Mouse (Mus musculus) megakaryocyte-erythroid progenitor cell, adult 5-6 weeks (primary cell): Measurements from ENCODE around the gene Evx2. TPM values are rescaled to one million over a fixed set of nuclear protein-coding genes. Genes with fewer than 3 reads are reported as not detected.

ENCODE experiments used
- ATAC-seq: replicated peaks from 2 replicates; pipeline ENCODE4 v1.8.0; 2016; ENCODE audit warnings: mild to moderate bottlenecking, inconsistent platforms; ENCODE audit not compliant: severe bottlenecking, poor library complexity, low FRiP score, low TSS enrichment
- total RNA-seq, 2 experiments: library from RNA; stranded (forward) in 1 of 2; stranded (reverse) in 1 of 2; fragments of 200-1000, 215-1000 nt in 1 of 2; fragments of >200 nt in 1 of 2; fragmentation: Nextera tagmentation in 1 of 2; gene quantifications; 2 replicates each; pipeline ENCODE4 v1.2.3; 2014 to 2017

The Evx2 gene
- total RNA-seq, 2 experiments from 2014 or later = not detected

DNA sequence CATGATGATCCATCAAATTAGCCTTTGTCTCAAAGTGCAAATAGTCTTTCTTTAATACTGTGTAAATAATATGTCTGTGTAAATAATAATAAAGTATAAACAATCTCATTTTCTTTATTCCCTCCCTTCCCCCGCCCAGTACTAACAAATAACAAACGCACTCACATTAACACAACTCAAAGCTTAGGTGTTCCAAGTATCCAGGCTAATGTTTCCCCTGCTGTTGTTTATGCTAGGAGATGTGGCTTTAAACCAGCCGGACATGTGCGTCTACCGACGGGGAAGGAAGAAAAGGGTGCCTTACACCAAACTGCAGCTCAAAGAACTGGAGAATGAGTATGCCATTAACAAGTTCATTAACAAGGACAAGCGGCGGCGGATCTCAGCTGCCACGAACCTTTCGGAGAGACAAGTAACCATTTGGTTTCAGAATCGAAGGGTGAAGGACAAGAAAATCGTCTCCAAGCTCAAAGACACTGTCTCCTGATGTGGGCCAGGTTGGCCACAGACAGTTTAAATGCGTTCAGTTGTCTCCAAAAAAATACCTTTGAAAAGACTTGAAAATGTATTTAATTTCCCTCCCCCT lies 10.4 kb upstream of the Evx2 start:
- no peak for ATAC-seq

DNA sequence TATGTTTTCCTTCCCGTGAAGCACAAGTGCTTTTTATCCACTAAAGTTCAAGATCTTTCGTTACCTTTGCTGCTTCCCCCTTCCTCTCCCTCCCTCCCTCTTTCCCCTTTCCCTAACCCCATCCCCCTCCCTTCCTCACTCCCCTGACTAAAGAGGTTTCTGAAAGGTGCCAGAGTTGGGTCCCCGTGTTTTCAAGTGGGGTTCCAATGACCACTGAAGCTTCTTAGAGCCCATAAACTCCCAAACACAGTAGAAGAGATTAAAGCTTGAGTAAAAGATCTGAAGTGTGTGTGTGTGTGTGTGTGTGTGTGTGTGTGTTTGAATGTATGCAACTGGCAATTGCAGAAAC lies 9.8 kb upstream of the Evx2 start:
- no peak for ATAC-seq

DNA sequence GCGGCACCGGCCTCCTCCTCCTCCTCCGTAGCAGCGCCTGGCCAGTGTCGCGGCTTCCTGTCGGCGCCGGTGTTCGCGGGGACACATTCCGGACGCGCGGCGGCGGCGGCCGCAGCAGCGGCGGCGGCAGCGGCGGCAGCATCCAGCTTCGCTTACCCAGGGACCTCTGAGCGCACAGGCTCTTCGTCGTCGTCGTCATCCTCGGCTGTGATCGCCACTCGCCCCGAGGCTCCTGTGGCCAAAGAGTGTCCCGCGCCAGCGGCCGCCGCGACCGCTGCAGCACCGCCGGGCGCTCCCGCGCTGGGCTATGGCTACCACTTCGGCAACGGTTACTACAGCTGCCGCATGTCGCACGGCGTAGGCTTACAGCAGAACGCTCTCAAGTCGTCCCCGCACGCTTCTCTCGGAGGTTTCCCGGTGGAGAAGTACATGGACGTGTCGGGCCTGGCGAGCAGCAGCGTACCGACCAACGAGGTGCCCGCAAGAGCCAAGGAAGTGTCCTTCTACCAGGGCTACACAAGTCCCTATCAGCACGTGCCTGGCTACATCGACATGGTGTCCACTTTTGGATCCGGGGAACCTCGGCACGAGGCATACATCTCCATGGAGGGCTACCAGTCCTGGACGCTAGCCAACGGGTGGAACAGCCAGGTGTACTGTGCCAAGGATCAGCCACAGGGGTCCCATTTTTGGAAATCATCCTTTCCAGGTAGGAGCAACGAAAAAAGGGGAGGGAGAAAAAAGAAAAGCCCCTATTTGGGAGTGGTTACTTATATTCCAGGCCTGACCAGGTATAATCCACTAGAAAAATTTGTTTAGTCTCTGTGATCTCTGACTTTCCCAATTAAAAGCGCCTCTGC lies 9.2 kb upstream of the Evx2 start:
- no peak for ATAC-seq

DNA sequence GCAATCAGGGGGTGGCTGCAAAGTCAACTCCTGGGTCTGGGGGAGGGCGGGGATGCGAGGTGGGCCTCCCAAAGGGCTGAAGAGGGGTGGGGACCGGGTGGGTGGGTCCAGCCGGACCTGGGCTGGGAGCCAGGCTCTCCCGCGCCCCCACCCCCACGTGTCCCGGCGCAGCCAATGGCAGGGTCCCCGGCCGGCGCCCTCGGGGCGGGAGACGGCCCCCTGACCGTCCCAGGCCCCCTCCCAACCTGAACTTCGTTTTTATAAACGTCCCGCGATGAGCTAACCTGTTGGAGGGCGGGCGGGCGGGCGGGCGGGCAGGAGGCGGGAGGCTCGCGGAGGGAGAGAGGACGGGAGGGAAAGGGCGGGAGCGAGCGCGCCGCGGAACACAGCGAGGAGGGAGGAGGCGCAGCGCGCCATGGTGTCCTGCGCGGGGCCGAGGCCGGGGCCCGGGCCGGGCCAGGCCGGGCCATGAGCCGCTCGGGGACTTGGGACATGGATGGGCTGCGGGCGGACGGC lies 8.5 kb upstream of the Evx2 start, which contains the start of gene Hoxd13:
TSS of gene Hoxd13 (plus strand) at position 469 of the 516 bp plus-strand sequence.
- no peak for ATAC-seq

DNA sequence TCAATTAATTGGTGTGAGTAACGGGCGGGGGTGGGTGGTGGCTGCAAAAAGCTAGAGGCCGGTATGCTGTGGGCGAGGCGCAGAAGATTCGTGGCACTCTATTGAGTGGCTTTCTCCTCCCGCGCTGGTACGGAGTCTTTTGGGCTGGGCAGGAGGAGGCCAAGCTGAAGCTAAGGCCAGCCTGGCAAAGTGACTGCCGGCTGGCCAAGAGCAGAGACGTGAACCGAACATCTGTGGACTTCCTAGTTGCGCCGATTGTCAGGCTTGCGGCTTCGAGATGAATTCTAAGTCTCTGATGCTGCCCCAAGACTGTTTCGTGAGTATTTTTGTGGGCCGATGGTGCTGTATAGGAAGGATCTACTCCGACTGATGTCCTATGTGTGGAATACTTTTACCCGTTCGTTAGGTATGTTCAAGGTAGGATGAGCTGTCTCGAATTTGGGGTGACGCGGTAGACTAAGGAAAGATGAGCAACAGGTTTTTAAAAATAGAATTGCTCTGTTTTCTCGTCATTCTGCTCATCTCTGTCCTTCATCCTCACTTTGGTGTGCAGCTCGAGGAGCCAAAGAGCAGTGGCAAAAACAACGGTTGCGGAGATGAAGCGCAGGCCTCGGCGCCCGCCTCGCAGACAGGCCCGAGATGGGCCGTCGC lies 8.0 kb upstream of the Evx2 start:
- ATAC-seq = no peak

DNA sequence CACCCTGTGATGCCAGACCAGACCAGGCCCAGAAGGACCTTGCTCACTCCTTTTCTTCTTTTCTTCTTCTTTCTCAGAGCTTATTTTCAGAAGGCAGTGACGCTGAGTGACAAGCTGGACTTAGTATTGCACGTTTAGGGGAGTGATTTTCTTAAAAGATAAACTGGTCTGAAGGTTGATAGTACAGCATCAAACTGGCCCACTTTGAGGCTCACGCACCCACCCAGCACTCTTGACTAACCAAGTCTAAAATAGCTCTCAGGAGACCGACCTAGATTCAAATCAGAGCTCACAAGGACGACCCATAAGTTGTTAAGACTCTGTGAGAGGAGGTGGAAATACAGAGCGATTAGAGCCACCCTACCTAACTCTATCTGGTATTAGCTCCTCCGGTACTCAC lies 7.1 kb upstream of the Evx2 start:
- no peak for ATAC-seq

DNA sequence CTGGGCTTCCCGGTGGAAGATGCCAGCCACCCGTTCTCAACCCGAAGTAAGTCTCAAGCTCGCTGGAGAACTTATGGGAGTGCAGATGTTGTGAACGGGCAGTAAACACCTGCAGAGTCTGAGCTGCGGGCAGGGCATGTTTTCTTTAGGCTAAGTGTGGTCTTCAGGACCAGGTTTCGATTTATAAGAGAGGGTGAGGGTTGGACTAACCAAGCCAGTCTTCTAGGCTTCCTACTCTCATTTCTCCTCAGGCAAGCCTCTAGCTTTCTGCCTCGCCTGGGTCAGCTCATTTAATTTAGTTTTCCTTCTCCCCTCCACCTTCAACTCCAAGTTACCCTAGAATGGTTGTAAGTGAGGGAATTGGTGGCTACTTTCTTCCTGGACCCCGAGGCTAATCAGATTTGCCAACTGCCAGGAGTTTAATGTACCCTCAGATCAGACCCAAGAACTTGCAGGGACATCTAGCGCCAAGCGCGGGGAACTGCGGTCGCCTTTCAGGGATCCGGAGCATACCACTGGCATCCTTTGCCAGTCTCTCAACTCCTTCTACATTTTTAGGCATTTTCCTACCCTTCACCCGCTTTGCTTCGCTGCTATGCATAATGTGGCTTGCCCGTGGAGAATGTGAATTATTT lies 4.1 kb upstream of the Evx2 start:
- ATAC-seq = peak; percentile 68; the same call in 1 of the 2 replicates

DNA sequence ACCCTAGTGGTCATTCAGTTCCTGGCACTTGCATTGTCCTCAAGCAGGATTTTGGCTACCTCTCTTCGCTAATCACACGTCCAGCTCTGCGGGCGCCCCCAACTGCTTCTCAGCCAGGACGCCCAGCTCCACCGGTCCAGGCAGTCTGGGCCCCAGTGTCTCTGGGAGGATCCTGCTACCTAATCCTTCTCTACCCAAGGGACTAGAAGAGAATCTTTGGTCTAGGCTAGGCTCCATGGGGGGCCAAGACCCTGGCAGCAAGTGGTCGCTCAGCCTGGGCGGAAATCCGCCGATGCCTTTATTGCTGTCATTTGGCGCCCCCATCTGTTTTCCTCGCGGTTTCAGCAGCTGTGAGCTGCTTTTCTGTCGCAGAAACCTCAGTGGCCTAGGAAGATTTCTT lies 2.3 kb upstream of the Evx2 start:
- ATAC-seq = 0 out of 2 replicates have a peak, but pooled peaks have one; percentile 40

DNA sequence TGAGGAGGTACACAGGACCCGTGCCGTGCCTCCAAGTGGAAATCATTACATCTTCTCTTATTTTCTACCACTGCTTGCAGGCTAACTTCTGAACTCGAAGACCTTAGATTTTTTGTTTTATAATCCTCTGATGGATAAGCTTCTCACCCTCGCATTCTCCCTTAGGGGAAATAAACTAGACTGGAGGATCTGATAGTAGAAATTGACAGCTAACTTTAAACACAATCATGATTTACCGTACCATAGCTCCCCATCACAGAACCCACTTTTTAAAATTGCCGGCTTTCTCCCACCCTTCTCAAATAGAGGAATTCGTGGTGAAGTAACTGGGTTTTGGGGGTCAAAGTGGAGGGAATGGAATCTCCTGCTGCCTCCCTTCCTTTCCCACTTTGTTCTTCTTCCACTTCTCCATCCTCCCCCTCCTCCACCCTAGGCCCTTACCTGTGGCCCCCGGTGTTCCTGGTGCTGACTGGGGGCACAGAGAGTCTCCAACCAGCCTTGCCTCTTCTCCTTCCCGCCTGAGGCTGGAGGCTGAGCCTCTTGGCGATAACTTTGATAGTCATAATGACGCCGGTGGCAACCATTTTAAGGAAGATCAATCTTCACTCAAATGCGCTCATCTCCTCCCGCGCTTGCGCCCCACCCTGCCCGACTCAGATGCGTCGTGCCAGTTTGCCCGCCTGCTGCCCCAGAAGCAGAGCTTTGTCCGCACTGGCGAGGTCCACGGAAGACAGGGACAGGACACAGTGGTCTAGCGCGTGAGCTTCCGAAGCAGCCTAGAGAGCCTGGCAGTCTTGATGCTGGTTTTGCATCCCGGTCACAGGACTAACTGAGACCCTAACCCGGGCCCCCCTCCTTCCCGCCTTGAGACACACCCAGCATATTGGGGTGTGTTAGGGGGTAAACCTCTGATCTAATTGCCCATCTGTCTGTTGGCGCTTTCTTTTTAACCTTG lies 1.3 kb upstream of the Evx2 start:
- ATAC-seq = no peak

DNA sequence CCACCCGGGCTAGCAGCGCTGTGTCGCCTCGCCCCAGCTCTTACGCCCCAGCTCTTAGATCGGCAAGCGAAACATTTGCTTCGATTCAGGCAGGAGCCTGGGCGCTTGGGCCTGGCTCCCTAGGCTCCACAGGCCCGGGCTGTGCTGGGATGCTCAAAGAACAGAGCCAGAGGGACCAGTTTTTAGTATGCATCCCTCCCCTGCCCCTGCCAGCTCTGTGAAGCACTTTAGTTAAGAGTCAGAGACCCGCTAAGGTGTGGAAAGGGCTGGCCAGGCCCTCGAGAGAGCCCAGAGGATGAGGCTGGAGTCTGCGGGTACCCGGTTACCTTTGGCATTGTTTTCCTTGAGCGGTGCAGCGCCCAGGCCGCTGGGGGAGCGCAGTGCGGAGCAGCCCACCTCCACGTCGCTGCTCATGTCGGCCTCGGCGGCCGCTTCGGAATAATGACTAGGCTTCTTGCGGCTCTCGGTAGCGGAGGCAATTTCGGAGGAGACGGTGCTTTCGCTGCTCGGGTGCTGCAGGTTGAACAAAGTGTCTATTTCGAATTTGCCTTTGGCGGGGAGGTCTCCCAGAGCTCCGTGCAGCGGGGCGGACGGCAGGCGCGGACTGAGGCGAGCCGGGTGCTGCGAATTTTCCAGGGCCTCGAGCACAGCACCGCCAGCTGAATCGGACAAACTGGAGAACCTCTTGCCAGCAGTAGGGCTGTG lies 538 bp downstream of the Evx2 start:
- ATAC-seq = no peak

DNA sequence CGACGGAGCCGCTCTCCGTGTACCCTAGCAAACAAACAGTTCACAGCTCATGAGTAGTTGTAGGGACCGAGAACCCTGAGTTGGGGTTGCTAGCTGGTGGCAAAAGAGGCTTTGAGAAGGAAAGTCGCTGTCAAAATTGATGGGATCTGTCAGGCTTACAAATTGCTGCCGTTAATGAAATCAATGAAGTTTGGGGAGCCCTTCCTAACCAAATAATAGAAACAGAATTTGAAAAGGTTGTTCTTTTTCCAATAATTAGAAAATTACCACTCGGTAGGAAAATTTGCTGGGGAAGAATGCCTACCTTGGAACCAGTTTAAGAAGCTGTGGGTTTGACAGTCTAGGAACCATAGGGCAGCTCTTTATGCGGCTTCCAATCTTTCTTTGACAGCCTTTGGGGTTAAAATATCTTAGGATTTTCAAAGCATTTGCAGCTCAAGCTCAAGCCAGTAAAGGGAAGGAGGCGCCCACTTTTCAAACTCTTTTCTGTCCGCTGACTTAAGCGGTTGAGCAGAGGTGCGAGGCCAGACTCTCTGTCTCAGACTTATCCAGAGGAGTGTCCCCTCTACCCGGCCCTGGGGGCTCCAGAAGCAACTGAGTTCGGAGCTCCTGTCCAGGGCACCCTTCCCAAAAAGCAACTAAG lies 1.2 kb downstream of the Evx2 start:
- no peak for ATAC-seq

DNA sequence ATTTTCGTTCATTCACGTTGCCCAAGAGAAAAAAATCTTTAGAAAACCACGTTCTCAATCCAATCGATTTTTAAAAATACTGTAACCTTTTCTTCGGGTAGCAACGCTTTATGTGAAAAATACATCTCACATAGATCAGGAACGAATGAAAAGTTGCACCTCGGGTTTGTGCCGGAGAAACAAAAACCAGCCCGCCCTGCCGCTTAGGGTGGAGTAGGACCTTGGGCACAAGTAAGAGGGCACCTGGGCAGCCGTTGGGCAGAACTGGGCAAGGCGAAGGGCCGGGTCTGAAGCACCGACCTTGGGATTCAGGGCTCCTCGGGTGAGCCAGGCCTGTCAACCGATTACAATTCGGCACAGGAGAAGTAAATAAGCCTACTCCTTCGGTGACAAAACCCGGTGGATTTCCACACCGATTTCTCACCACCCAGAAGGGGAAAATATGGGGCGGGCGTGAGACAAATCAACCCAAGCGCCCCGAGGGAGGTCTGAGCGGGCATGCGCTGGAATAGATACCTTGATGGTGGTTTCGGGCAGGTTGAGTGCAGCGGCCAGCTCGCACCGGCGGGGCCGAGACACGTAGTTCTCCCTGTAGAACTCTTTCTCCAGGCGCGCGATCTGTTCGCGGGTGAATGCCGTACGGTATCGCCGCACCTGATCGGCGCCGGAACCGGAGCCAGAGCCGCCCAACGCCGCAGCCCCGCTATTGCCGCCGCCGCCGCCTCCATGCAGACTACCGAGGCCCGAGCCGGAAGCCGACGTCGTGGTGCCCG lies 1.9 kb downstream of the Evx2 start:
- no peak for ATAC-seq

DNA sequence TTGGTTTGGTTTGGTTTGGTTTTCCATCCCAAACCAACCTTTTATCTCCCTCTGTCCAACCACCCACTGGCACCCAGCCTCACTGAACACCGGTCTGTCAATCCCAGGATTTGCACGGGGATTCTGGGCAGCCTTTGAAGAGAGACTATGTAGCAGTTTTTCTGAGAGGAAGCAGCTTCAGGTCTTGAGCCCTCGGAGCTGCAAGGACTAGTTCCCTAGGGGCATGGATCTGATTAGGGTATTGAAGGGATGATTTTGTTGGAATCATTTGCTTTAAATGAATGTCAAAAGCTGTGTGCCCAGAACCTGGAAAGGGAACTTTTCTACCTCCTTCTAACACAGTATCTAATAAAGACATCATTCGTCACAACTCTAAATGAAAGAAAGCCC lies 2.7 kb downstream of the Evx2 start:
- ATAC-seq = no peak

DNA sequence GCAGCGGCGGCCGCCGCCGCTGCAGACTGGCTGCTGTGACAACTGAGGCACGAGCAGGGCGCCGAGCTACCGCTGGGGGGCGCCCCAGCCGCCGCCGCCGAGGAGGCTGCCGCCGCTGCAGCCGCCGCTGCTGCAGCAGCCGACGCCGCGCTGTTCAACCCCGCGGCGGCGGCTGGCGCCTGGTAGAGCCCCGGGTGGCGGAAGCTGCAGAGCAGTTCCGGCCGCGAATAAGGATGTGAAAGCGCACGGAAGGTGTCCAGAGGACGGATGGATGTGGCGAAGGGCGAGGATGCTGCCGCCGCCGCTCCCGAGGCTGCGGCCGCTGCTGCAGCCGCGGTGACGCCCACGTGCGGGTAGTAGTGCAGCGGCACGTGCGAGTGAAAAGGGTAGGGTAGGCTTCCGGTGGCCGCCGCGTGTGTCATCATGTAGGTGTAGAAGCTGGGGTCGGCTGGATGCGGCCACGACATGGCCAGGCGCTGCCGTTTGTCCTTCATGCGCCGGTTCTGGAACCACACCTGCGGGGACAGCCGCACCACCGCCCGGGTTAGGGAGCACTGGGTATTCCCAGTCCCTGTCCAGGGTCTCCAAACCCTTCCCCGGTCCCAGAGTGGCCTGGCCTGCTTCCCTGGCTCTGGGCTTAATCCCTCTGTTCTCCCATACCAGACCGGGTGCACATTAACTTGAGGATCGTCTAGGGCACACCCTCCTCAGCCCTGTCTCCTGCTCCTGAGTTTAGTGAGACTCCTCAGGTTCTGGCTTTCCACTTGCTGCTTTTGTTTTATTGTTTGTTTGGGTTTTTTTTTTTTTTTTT lies 3.3 kb downstream of the Evx2 start:
- ATAC-seq = no peak

DNA sequence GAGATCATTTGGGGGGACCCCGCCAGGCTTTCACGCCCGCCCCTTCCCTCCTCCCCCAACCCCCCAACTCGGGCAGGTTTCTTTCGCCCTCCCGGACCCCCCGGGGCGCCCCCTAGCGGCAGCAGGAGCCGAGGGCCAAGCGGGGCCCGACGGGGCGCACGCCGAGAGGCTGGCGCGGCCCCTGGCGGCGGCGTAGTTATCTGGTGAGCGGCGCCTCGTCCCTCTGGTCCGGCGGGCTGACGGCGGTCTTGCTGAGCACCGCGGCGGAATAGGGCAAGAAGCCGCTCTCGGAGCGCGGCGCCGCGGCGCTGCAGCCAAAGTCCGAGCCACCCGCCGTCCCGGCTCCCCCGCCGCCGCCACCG lies 4.0 kb downstream of the Evx2 start:
- ATAC-seq = no peak

DNA sequence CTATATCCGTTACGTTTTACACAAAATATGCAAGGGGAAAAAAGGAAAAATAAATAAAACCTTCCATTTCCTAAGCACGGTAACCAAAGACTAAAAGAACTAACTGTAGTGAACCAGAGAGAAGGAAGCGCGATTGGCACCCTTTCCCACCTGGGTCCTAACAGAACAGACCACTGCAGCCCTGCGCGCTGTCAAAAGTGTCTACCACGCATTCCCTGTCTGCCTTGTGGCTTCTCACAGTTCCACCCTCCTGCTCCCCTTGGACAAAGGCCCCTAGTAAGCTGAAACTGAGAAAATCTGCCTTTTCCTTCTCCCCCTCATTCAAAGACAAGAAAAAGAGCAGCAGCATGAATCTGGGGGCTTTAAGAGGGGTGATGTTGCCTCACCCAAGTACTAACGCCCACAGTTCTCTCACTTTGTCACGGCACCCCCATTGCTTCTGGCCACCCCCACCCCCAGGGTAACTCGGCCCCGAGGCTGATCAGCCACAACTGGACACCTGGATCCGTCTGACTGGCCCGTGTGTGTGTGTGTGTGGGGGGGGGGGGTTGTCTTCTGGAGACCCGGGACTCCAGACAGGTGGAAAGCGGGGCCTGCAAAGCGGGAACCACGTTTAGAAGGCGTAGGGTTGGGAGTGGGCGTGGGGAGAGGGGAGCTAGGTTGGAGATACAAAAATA lies 4.5 kb downstream of the Evx2 start:
- no peak for ATAC-seq
